Mouse (Mus musculus) limb, embryonic 14.5 days (tissue): Measurements from ENCODE around the gene Nrn1. TPM values are rescaled to one million over a fixed set of nuclear protein-coding genes. Genes with fewer than 3 reads are reported as not detected.

Experiments used
- ATAC-seq: fragments of 200-750 bp; cut with Nextera tagmentation; 2 replicates; pipeline ENCODE4 v1.8.0; 2017; ENCODE audit warnings: low read depth, moderate number of reproducible peaks, moderate TSS enrichment; ENCODE audit not compliant: low FRiP score
- DNase-seq: peaks from one replicate; pipeline ENCODE4 v3.0.0-alpha.2; 2015; ENCODE audit warnings: low spot score
- H3K27ac ChIP-seq: fragments of 300-500 bp; sonication (generic); replicated peaks from 2 replicates; pipeline ENCODE4 v1.5.1; 2014; ENCODE audit warnings: low read depth, mild to moderate bottlenecking, low read length, moderate library complexity, mixed read lengths
- H3K27me3 ChIP-seq: fragments of 300-500 bp; sonication (generic); 2 replicates; pipeline ENCODE4 v1.6.1; 2014; ENCODE audit warnings: low read length, mixed read lengths; ENCODE audit not compliant: control insufficient read depth, insufficient read depth
- H3K36me3 ChIP-seq: fragments of 300-500 bp; sonication (generic); 2 replicates; pipeline ENCODE4 v1.6.1; 2014; ENCODE audit warnings: mild to moderate bottlenecking, low read length, moderate library complexity, mixed read lengths; ENCODE audit not compliant: control insufficient read depth, insufficient read depth
- H3K4me1 ChIP-seq: fragments of 300-500 bp; sonication (generic); 2 replicates; pipeline ENCODE4 v1.6.1; 2014; ENCODE audit warnings: antibody characterized with exemption, low read length, mixed read lengths; ENCODE audit not compliant: control insufficient read depth, insufficient read depth
- H3K4me2 ChIP-seq: fragments of 300-500 bp; sonication (generic); replicated peaks from 2 replicates; pipeline ENCODE4 v1.6.1; 2014; ENCODE audit warnings: low read depth, mild to moderate bottlenecking, low read length, moderate library complexity; ENCODE audit not compliant: severe bottlenecking
- H3K4me3 ChIP-seq: fragments of 300-500 bp; sonication (generic); replicated peaks from 2 replicates; pipeline ENCODE4 v1.5.1; 2014; ENCODE audit warnings: low read length
- H3K9ac ChIP-seq: fragments of 300-500 bp; sonication (generic); 2 replicates; pipeline ENCODE4 v1.6.1; 2014; ENCODE audit warnings: mild to moderate bottlenecking, low read depth, low read length, moderate library complexity; ENCODE audit not compliant: severe bottlenecking
- H3K9me3 ChIP-seq: fragments of 300-500 bp; sonication (generic); 2 replicates; pipeline ENCODE4 v1.6.1; 2016; ENCODE audit warnings: low read length; ENCODE audit not compliant: control insufficient read depth
- POLR2A ChIP-seq: fragments of 200-500 bp; IDR thresholded peaks from 2 replicates; pipeline ENCODE4 v1.8.0; 2012; ENCODE audit warnings: inconsistent platforms, mild to moderate bottlenecking, moderate library complexity, borderline replicate concordance; ENCODE audit not compliant: insufficient read depth, insufficient read length; ENCODE audit errors: extremely low read depth
- WGBS: fragments of 180-500 bp; shearing (Covaris S2); extraction: QIAGEN DNeasy Blood & Tissue Kit; methylation state at CpG from one replicate; pipeline ENCODE4 v1.1.7; 2014; 5-methylcytosine and 5-hydroxymethylcytosine counted together
- polyA plus RNA-seq, 2 experiments: library from polyadenylated mRNA; depleted of rRNA in 1 of 2; stranded (reverse) in 1 of 2; unstranded in 1 of 2; fragments of >200 nt; fragmentation: Nextera tagmentation in 1 of 2; extraction: Ambion mirVana in 1 of 2; gene quantifications; 2 replicates each; pipeline versions ENCODE4 v1.2.1 to v1.2.3; 2012 to 2014

Gene Nrn1
- polyA plus RNA-seq, 2 experiments = 13.8 to 14.7 TPM

- no peaks in the 10 kb centered on the region for H3K27me3 ChIP-seq
- no peaks in the 10 kb centered on the region for H3K9me3 ChIP-seq
- ATAC-seq = no peak
- no peaks in the 10 kb centered on the region for H3K36me3 ChIP-seq
- H3K27ac ChIP-seq = no peak overlapping the region
- no peak overlapping the region for H3K4me3 ChIP-seq
- 80% methylated on average over 2 of the region's 2 CpGs for WGBS
- no peak for TF ChIP-seq POLR2A
- no peak overlapping the region for H3K4me2 ChIP-seq
- no peak for DNase-seq
- no peak overlapping the region for H3K9ac ChIP-seq
- H3K4me1 ChIP-seq = no peaks in the 10 kb centered on the region
Measured at GRCm38 (mm10) chr13:36714101-36714500, 20.8 kb downstream of the Nrn1 start.

DNA sequence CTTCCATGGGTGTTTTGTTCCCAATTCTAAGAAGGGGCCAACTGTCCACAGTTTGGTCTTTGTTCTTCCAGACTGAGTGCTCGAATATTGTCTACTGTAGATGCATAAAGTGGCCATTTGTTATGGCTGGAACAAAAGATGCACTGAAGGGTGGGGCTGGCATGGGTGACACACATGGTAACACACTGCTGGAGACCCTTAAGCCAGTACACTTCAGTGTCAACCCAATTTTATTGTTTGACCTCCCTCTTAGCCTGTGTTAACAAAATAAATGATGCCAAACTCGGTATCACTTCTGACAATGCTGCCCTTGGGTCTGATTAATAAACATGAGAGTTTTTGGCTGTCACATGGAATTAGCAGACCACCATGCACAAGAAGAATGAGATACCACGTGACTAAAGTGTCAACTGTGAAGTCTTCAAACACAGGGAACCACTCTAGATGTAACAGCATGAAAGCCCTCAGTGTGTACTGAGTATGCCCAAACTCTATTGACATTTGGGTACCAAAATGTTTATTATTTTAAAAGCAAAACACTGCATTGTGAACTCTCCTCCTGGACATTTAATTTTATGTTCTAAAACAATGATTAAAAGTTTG lies 27.7 kb downstream of the Nrn1 start:
- Histone ChIP-seq H3K4me3 (no peak overlapping the region), H3K27ac (no peak overlapping the region), H3K36me3 (no peaks in the 10 kb centered on the region), H3K27me3 (no peaks in the 10 kb centered on the region), H3K9ac (no peak overlapping the region), H3K9me3 (no peaks in the 10 kb centered on the region), H3K4me2 (no peak overlapping the region), H3K4me1 (no peaks in the 10 kb centered on the region)
- no peak for ATAC-seq
- 68% methylated on average over 3 of the region's 3 CpGs for whole genome bisulfite sequencing
- no peak for TF ChIP-seq POLR2A
- no peak for DNase-seq

DNA sequence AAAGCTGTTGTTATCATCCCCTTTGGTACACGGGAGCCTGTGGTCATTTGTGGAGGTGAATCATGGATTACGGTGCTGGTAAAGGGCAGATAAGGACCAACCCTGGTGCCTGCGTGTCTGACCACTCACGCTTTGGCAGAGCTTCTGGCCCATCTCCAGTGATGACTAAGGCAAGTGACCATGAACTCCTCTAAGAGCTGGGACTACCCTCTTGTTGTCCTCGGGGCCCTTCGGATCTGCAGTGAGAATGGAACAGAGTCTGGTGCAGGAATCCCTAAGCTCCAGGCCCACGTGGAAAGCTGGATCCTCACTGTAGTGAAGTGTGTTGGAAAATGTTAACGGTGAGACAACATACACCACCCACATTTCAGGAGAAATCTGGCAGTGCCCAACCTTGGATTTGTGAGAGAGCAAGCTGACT lies 38.6 kb downstream of the Nrn1 start:
- no peak overlapping the region for H3K4me2 ChIP-seq
- TF ChIP-seq POLR2A = no peak
- ATAC-seq (no peak), DNase-seq (no peak)
- H3K9me3 ChIP-seq = no peaks in the 10 kb centered on the region
- WGBS = 88% methylated on average over 8 of the region's 8 CpGs
- no peaks in the 10 kb centered on the region for H3K36me3 ChIP-seq
- no peaks in the 10 kb centered on the region for H3K4me1 ChIP-seq
- no peak overlapping the region for H3K27ac ChIP-seq
- no peak overlapping the region for H3K9ac ChIP-seq
- H3K27me3 ChIP-seq = no peaks in the 10 kb centered on the region
- H3K4me3 ChIP-seq = no peak overlapping the region

DNA sequence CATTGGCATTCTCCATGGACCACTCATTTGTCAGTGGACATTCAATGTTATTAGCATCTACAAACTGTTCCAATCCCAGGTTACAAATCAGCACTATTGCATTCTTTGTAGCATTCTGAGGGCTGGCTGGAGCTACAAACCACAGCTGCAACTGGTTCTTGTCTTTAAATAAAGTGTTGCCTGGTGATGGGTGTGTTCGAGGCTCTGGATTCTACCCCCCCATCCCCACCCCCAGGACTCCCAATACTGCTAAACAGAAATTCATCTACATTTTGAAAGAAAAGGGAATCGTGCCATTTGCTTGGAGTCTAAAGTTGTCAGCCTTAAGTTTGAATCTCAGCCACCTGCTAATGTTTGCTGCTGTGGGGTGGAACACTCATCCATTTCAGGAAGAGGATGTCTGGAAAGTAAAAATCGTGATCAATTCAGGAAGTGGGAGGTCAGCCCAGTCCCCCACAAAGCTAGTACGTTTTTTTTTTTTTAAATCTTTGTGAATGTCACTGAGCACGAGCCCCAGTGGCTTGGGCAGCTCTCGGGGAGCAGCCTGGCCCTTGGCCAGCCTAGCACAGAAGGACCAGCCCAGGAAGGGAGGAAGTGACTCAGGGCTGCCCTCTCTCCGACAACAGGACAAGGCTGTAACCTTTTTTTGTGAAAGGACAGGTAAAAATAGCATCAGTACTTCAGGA lies 39.3 kb downstream of the Nrn1 start:
- no peaks in the 10 kb centered on the region for H3K4me1 ChIP-seq
- H3K27ac ChIP-seq = no peak overlapping the region
- 58% methylated on average over 7 of the region's 7 CpGs for WGBS
- H3K27me3 ChIP-seq = no peaks in the 10 kb centered on the region
- H3K36me3 ChIP-seq = no peaks in the 10 kb centered on the region
- H3K9me3 ChIP-seq = no peaks in the 10 kb centered on the region
- H3K9ac ChIP-seq = no peak overlapping the region
- no peak overlapping the region for H3K4me2 ChIP-seq
- H3K4me3 ChIP-seq = no peak overlapping the region
- ATAC-seq = no peak
- no peak for DNase-seq
- TF ChIP-seq POLR2A = no peak

- no peaks in the 10 kb centered on the region for H3K4me1 ChIP-seq
- TF ChIP-seq POLR2A = no peak
- 85% methylated on average over 4 of the region's 4 CpGs for WGBS
- H3K36me3 ChIP-seq = no peaks in the 10 kb centered on the region
- no peak overlapping the region for H3K27ac ChIP-seq
- H3K4me2 ChIP-seq = no peak overlapping the region
- no peak overlapping the region for H3K9ac ChIP-seq
- no peaks in the 10 kb centered on the region for H3K27me3 ChIP-seq
- H3K4me3 ChIP-seq = no peak overlapping the region
- DNase-seq (no peak), ATAC-seq (no peak)
- H3K9me3 ChIP-seq = no peaks in the 10 kb centered on the region
Measured at GRCm38 (mm10) chr13:36683581-36683980, 51.4 kb downstream of the Nrn1 start.
